Mouse (Mus musculus) thymus, postnatal 25 days (tissue): ENCODE data around the gene Fbxw11.

Experiments used
- DNase-seq: peaks from one replicate; pipeline ENCODE4 v3.0.0; 2022

Gene Fbxw11

DNA sequence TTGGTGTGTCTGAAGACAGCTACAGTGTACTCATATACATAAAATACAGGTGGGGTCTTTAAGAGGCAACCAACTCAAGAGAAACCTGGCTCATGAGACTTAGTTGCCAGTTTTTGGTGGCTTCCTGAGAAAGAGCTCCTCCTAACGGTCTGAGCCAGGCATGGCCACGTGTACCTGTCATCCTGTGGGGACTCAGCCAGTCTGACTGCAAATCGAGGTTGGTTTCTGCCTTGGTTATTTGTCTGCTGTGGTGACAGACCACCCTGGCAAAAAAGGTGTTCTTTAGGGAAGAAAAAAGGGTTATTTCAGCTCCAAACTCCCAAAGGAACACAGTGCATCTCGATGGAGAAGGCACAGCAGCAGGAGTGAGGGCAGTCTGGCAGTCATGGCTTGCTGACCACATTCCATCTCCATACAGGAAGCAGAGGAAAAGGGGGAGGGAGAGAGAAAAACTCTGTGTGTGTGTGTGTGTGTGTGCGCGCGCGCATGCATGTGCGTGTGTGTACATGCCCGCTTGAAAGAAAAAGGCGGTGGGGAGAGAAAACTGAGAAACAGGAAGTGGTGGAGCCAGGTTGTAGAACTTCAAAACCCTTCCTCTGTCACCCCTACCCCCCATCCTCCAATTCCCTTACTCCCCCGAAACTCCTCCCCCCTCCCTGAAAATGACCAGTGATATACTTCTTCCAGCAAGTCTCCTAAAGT lies 126.3 kb downstream of the Fbxw11 start:
- DNase-seq = peak; percentile 23

DNA sequence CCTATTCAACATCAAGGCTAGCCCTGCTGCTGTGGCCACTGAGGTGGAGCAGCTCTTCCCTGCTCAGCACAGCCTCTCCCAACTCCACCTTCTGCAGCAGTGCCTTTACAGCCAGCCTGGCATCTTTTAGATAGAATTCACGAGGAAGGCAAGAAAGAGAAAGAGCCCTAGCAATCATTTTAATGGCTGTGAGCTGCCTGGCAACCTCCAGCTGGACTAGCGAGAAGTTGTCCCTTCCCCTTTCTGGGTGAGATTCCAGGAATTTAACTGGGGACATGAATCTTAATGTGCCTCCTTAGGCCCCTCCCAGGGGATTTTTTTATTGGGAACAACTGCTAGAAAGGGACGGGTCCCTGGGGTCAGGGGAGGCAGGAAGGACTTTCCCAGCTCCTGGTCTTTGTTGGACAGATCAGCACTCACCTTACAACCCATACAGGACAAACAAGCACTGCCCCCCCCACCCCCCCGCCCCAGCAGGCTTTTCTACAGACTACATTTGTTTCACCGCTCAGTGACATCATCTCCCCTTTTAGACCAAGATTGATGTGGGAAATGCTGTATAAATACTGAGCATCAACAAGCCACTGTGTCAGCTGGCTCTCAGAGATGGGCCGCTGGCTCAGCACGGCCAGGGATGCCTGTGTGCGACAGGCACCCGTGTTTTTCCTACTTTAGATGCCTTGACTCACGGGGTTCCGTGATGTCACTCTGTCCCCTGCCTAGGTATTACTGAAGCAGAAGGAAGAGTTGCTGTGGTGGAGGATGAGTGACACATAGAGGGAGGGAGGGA lies 138.4 kb downstream of the Fbxw11 start:
- DNase-seq = no peak

DNA sequence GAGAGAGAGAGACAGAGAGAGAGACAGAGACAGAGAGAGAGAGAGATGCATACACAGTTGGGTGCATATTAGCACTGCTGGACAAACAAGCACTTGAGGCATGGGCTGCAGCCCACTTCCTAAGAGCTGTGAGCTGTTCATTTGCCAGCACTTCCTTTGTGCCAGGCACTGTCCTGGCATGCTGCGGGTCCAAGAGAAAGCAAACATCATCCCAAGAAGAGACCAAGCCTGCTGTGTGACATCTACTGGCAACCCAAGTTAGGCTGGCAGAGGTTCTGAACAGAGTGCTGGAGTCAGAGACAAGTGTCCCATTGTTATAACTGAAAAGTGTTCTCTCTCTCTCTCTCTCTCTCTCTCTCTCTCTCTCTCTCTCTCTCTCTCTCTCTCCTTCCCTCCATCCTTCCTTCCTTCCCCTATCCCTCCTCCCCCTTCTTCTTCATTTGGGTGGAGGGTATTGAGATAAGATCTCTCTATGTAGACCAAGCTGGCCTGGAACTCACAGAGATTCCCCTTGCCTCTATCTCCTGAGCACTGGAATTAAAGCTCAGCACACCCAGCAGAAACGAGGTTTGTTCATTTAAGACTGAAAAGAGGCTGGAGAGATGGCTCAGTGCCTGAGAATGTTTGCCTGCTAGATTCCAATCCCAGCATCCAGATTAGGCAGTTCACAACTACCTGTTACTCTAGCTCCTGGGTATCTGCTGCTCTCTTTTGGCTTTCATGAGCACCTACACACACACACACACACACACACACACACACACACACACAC lies 139.3 kb downstream of the Fbxw11 start:
- no peak for DNase-seq

DNA sequence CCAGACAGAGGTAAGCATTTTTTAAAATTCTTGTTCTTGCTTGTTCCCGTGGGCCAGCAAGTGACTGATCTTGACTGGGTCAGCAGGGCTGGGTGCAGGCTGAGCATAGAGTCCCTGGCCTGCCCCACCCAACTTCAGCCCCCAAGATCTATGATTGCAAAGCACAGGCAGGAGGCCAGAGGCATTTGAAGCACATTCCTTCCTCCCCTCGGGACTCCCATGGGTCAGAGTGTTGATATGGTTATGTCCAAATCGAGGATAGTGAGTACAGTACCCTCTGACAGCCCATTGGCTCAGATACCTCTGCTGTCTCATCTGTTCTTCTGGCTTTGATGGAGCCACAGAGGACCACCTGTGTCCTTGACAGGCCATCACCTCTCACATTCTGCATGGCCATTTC lies 140.2 kb downstream of the Fbxw11 start:
- DNase-seq = no peak

DNA sequence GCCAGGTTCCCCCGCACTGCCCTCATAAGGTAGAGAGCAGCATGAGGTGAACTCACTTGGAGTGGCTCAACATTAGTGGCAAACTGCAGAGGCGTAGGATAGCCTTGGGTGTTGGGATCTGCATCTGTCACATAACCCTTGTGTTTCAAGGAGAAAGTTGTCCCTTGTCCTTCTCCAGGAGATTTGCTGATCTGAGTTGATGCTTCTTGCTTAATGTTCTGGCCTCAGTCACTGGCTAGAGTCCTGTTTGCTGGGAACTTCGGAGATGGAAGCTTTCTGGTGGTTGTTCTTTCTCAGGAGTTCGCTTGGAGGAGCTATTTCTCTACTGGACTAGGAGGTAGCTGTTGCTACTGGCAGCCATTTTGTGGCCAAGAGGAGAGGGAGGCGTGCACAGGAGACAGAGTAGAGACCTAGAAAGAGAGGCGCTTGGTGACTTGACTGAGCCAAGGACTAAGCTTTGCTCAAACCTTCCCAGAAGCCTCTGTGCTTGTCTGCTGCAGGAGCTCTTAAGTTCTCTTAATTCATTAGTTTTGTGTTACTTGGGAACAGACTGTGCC lies 143.1 kb downstream of the Fbxw11 start:
- no peak for DNase-seq

DNA sequence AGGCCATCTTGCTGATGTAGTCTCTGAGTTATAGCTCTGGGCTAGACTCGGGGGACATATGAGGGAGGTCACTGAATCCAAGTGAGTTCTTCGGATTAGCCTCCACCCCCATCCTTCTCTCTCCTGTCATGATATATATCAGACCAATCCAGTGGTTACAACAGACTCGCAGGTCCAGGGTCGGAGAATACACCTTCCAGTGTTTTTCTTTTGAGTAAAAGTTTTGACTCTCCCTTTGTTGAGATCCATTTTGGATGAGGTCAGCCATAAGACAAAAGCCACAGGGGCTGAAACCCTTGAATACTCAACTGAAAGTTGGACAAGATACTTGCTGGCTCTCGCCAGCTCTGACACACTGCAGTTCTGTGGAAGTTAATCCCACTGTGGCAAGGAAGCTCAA lies 143.7 kb downstream of the Fbxw11 start:
- DNase-seq = no peak

DNA sequence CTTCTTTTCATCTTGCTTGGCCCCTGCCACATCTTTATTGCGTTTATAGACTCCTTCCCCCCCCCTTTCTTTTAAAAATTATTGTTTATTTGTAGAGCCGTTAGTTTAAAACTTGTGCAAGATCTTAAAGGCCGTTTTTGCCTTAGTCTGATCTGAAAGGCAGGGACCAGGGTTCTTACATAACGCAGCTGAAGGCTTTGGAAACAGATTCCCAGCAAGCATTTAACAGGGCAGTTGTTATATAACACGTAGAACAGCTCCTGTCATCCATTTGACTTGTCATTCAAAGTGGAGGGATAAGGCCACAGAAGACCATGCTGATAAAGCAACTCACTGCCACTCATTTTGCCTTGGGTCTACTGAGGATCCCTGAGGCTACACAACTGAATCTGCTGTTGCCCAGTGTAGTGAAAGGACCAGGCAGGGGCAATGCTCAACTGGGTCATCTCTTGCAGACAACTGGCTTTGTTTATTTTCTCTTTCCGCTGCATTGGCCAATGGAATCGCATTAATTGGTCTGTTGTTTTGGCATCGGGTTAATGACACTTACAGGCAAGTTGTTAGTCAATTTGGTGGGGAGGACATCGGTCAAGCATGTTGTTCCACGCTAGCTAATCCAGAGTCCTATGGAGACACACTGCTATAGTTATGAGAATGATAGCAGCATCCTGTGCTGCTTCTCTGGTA lies 152.4 kb downstream of the Fbxw11 start:
- no peak for DNase-seq
